Mouse (Mus musculus) gonadal fat pad, adult 2 months (tissue): ENCODE measurements around the gene Lrfn1. TPM values are rescaled to one million over a fixed set of nuclear protein-coding genes. Genes with fewer than 3 reads are reported as not detected.

Source experiments
- DNase-seq: peaks from one replicate; pipeline ENCODE4 v3.0.0-alpha.2; 2012; ENCODE audit warnings: low read depth
- polyA plus RNA-seq: library from polyadenylated mRNA; depleted of rRNA; stranded (reverse); fragments of >200 nt; gene quantifications from 2 replicates; pipeline ENCODE4 v1.2.3, GENCODE M21; 2012; rRNA removed

Lrfn1 gene
- 6.6 and 7.1 TPM in 2 replicates for polyA plus RNA-seq

- DNase-seq, result no peak
These were observed at the start of gene Lrfn1 for GRCm38 (mm10) chr7:28451531-28452360. Lrfn1 (plus strand) TSS chr7:28451980.

GRCm38 (mm10) chr7:28410841-28411475 is 40.8 kb upstream of the Lrfn1 start:
- DNase-seq, result peak; percentile 75

- DNase-seq, result no peak
These were observed 39.0 kb upstream of the Lrfn1 start for GRCm38 (mm10) chr7:28412826-28413225.

GRCm38 (mm10) chr7:28417368-28417767 is 34.4 kb upstream of the Lrfn1 start:
- DNase-seq, result no peak

GRCm38 (mm10) chr7:28418096-28418670 is 33.6 kb upstream of the Lrfn1 start:
- DNase-seq, result no peak

- no peak for DNase-seq
These were observed 32.4 kb upstream of the Lrfn1 start for GRCm38 (mm10) chr7:28419416-28419815.

- DNase-seq, result no peak
These were observed 28.8 kb upstream of the Lrfn1 start for GRCm38 (mm10) chr7:28423018-28423417.

- DNase-seq, result no peak
These were observed 24.0 kb upstream of the Lrfn1 start for GRCm38 (mm10) chr7:28427738-28428137.

GRCm38 (mm10) chr7:28430512-28430911 is 21.3 kb upstream of the Lrfn1 start:
- DNase-seq, result no peak

- no peak for DNase-seq
These were observed 19.5 kb upstream of the Lrfn1 start for GRCm38 (mm10) chr7:28432252-28432651.

GRCm38 (mm10) chr7:28435660-28436259 is 16.0 kb upstream of the Lrfn1 start:
- DNase-seq, result no peak

- DNase-seq, result peak; percentile 89
These were observed 15.4 kb upstream of the Lrfn1 start for GRCm38 (mm10) chr7:28436271-28436904.

- peak; percentile 47 for DNase-seq
These were observed 14.7 kb upstream of the Lrfn1 start, which contains the start of gene Gmfg for GRCm38 (mm10) chr7:28436932-28437570. Gmfg (plus strand) TSS chr7:28437447.

- no peak for DNase-seq
These were observed 13.8 kb upstream of the Lrfn1 start for GRCm38 (mm10) chr7:28437964-28438363.

GRCm38 (mm10) chr7:28438771-28439170 is 13.0 kb upstream of the Lrfn1 start:
- no peak for DNase-seq

GRCm38 (mm10) chr7:28440739-28441138 is 11.0 kb upstream of the Lrfn1 start:
- DNase-seq, result no peak

- DNase-seq, result no peak
These were observed 9.8 kb upstream of the Lrfn1 start for GRCm38 (mm10) chr7:28441776-28442485.

- DNase-seq, result no peak
These were observed 9.1 kb upstream of the Lrfn1 start for GRCm38 (mm10) chr7:28442688-28443087.

- DNase-seq, result no peak
These were observed 7.3 kb upstream of the Lrfn1 start for GRCm38 (mm10) chr7:28444344-28444974.

GRCm38 (mm10) chr7:28446446-28446845 is 5.3 kb upstream of the Lrfn1 start:
- no peak for DNase-seq
